Mouse (Mus musculus) thymus, adult 2 months (tissue): ENCODE measurements around the gene Engase. TPM values are rescaled to one million over a fixed set of nuclear protein-coding genes. Genes with fewer than 3 reads are reported as not detected.

Source experiments
- DNase-seq: peaks from one replicate; pipeline ENCODE4 v3.0.0; 2021
- H3K27ac ChIP-seq: fragments of 200-500 bp; 2 replicates; pipeline ENCODE4 v1.5.1; 2012; ENCODE audit warnings: low read length, control low read depth; ENCODE audit not compliant: control insufficient read depth, insufficient read depth
- H3K27me3 ChIP-seq: fragments of 200-500 bp; 2 replicates; pipeline ENCODE4 v1.6.1; 2012; ENCODE audit warnings: mild to moderate bottlenecking, low read length, moderate library complexity, mixed read lengths; ENCODE audit not compliant: control insufficient read depth, insufficient read depth
- H3K36me3 ChIP-seq: fragments of 200-500 bp; 2 replicates; pipeline ENCODE4 v1.6.1; 2012; ENCODE audit warnings: mild to moderate bottlenecking, low read length, moderate library complexity; ENCODE audit not compliant: control insufficient read depth, insufficient read depth
- H3K4me1 ChIP-seq: fragments of 200-500 bp; replicated peaks from 2 replicates; pipeline ENCODE4 v1.6.1; 2012; ENCODE audit warnings: low read length; ENCODE audit not compliant: control insufficient read depth, insufficient read depth
- H3K4me3 ChIP-seq: fragments of 200-500 bp; 2 replicates; pipeline ENCODE4 v1.5.1; 2012; ENCODE audit warnings: mild to moderate bottlenecking, low read length, control low read depth, moderate library complexity; ENCODE audit not compliant: control insufficient read depth, insufficient read depth
- CTCF ChIP-seq: fragments of 200-500 bp; IDR thresholded peaks from 2 replicates; pipeline ENCODE4 v1.5.1; 2012; ENCODE audit warnings: mild to moderate bottlenecking, control low read depth, low read length, moderate library complexity, borderline replicate concordance; ENCODE audit not compliant: control insufficient read depth, poor library complexity, insufficient read depth; ENCODE audit errors: extremely low read depth
- POLR2A ChIP-seq: fragments of 200-500 bp; IDR thresholded peaks from 2 replicates; pipeline ENCODE4 v1.6.1; 2012; ENCODE audit warnings: mild to moderate bottlenecking, low read length, control low read depth, moderate library complexity; ENCODE audit not compliant: control insufficient read depth, poor library complexity, insufficient read depth; ENCODE audit errors: extremely low read depth
- WGBS: fragments of 180-500 bp; shearing (Covaris S2); methylation state at CpG from one replicate; pipeline ENCODE4 v1.1.7; 2018; 5-methylcytosine and 5-hydroxymethylcytosine counted together
- polyA plus RNA-seq: library from polyadenylated mRNA; depleted of rRNA; stranded (reverse); fragments of >200 nt; gene quantifications from 2 replicates; pipeline ENCODE4 v1.2.3, GENCODE M21; 2012

Engase gene
- polyA plus RNA-seq, 1 experiment, result 56.5 TPM

- Histone ChIP-seq H3K27me3 (no peaks in the 10 kb centered on the region), H3K4me1 (peaks cover 29% of the 10 kb centered on the region), H3K36me3 (no peaks in the 10 kb centered on the region), H3K4me3 (no peak overlapping the region), H3K27ac (no peak overlapping the region)
- DNase-seq, result no peak
- TF ChIP-seq POLR2A, result no peak
- no peak for TF ChIP-seq CTCF
- 75% methylated on average over 5 of the region's 5 CpGs for WGBS
Measured at GRCm38 (mm10) chr11:118504180-118504454, 27.5 kb downstream of the Engase start.

DNA sequence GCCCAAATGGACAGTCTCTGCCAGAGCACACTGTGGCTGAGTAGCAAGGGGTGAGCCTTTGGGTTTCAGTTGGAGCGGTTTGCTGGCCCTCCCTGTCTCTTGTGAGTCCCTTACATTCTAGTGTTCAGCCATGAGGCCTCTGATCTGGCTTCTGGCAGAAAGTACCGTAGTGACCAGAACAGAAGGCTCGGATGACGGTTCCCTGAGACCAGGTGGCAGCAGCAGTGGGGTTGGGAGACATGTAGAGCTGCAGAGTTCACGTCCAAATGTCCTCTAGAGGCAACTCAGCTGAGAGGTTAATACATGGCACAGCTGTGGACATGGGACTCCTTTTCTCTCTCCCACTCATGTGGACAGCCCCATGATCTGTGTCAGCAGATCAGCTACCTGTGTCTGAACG, 30.5 kb downstream of the Engase start:
- Histone ChIP-seq H3K27ac (no peak overlapping the region), H3K4me1 (peaks cover 36% of the 10 kb centered on the region), H3K4me3 (no peak overlapping the region), H3K36me3 (no peaks in the 10 kb centered on the region), H3K27me3 (no peaks in the 10 kb centered on the region)
- WGBS, result 95% methylated on average over 6 of the region's 6 CpGs
- TF ChIP-seq CTCF (no peak), POLR2A (no peak)
- no peak for DNase-seq

- Histone ChIP-seq H3K27me3 (no peaks in the 10 kb centered on the region), H3K27ac (no peak overlapping the region), H3K4me3 (no peak overlapping the region), H3K4me1 (peaks cover 29% of the 10 kb centered on the region), H3K36me3 (no peaks in the 10 kb centered on the region)
- peak; percentile 66 for DNase-seq
- 35% methylated on average over 5 of the region's 5 CpGs for whole genome bisulfite sequencing
- peak; percentile 81; the same call in 1 of the 2 replicates for TF ChIP-seq CTCF
- TF ChIP-seq POLR2A, result no peak
Measured at GRCm38 (mm10) chr11:118507904-118508303, 31.3 kb downstream of the Engase start.

DNA sequence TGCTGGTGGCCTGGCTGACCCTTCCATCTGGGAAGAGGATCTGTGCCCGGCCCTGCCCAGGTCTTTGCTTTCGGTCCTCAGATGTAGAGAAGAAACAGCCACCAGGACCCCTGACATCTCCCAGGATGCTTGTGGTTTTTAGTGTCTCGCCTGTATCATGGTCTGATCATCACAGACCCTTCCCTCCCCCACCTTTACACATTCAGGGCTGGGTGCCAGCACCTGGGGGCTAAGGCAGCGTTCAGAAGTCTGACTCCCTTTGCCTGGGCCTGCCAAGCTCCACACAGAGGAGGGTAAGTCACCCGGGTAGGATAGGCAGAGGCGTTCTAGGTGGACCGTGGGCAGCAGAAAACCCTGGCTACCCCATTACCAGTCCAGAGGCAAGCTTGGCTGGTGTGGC, 31.7 kb downstream of the Engase start:
- Histone ChIP-seq H3K36me3 (no peaks in the 10 kb centered on the region), H3K4me3 (no peak overlapping the region), H3K27me3 (no peaks in the 10 kb centered on the region), H3K27ac (no peak overlapping the region), H3K4me1 (peaks cover 25% of the 10 kb centered on the region)
- 38% methylated on average over 7 of the region's 7 CpGs for WGBS
- TF ChIP-seq CTCF, result no peak
- no peak for TF ChIP-seq POLR2A
- no peak for DNase-seq

GRCm38 (mm10) chr11:118511851-118512250, 35.2 kb downstream of the Engase start:
- Histone ChIP-seq H3K27ac (no peak overlapping the region), H3K4me1 (peaks cover 17% of the 10 kb centered on the region), H3K27me3 (no peaks in the 10 kb centered on the region), H3K4me3 (no peak overlapping the region), H3K36me3 (no peaks in the 10 kb centered on the region)
- TF ChIP-seq POLR2A (no peak), CTCF (no peak)
- DNase-seq, result no peak
- 76% methylated on average over 6 of the region's 6 CpGs for WGBS

- Histone ChIP-seq H3K4me3 (no peak overlapping the region), H3K4me1 (peaks cover 21% of the 10 kb centered on the region), H3K27me3 (no peaks in the 10 kb centered on the region), H3K27ac (no peak overlapping the region), H3K36me3 (no peaks in the 10 kb centered on the region)
- 73% methylated on average over 15 of the region's 15 CpGs for WGBS
- no peak for DNase-seq
- TF ChIP-seq CTCF (no peak), POLR2A (no peak)
Measured at GRCm38 (mm10) chr11:118512257-118512910, 35.8 kb downstream of the Engase start.

- Histone ChIP-seq H3K4me3 (no peak overlapping the region), H3K27ac (no peak overlapping the region), H3K4me1 (0 out of 2 replicates have a peak, but pooled peaks cover 4% of the 10 kb centered on the region), H3K36me3 (no peaks in the 10 kb centered on the region), H3K27me3 (no peaks in the 10 kb centered on the region)
- TF ChIP-seq POLR2A (no peak), CTCF (no peak)
- WGBS, result 88% methylated on average over 7 of the region's 7 CpGs
- no peak for DNase-seq
Measured at GRCm38 (mm10) chr11:118517924-118518323, 41.3 kb downstream of the Engase start.
